Mouse (Mus musculus): ENCODE results near the gene Glra2. TPM values are rescaled to one million over a fixed set of nuclear protein-coding genes. Genes with fewer than 3 reads are reported as not detected.
"Not testable (repeated sequence)": the region's sequence is repeated elsewhere in the genome, so short reads cannot be mapped to it uniquely, and the experiment has no call there.

Gene Glra2
- not detected in 2 replicates for polyA plus RNA-seq (2012; rRNA removed)

- DNase-seq (ENCODE audit: low spot score), result no peak
These were observed at the start of gene Glra2 for GRCm38 (mm10) chrX:165326939-165327698. Glra2 (minus strand) TSS chrX:165327393.

- DNase-seq (ENCODE audit: low spot score), result no peak
These were observed 35.6 kb upstream of the Glra2 start for GRCm38 (mm10) chrX:165362798-165363197.

GRCm38 (mm10) chrX:165344611-165345010, 17.4 kb upstream of the Glra2 start:
- no peak for DNase-seq (ENCODE audit: low spot score)

GRCm38 (mm10) chrX:165327699-165328333, 623 bp upstream of the Glra2 start:
- no peak for DNase-seq (ENCODE audit: low spot score)

GRCm38 (mm10) chrX:165193550-165193949, 133.6 kb downstream of the Glra2 start:
- no peak for DNase-seq (ENCODE audit: low spot score)

- DNase-seq (ENCODE audit: low spot score), result no peak
These were observed 136.0 kb downstream of the Glra2 start for GRCm38 (mm10) chrX:165191170-165191569.

GRCm38 (mm10) chrX:165182948-165183347, 144.2 kb downstream of the Glra2 start:
- not testable (repeated sequence) for DNase-seq (ENCODE audit: low spot score)

GRCm38 (mm10) chrX:165156549-165156948, 170.6 kb downstream of the Glra2 start:
- DNase-seq (ENCODE audit: low spot score), result no peak

GRCm38 (mm10) chrX:165104171-165104570, 223.0 kb downstream of the Glra2 start:
- no peak for DNase-seq (ENCODE audit: low spot score)

Measured in urinary bladder, adult 2 months (tissue).